Mouse (Mus musculus) urinary bladder, postnatal 36 days (tissue): ENCODE measurements at regions not wholly inside any gene's neighbourhood (a gene's known extent, or its start where the extent isn't known, plus 50 kb on each side); places are given as distances from the start of the nearest gene placed in this dataset.

ENCODE experiments used
- DNase-seq, 2 experiments: peaks; one replicate each; pipeline ENCODE4 v3.0.0; 2022; ENCODE audit warnings: low spot score in 2 of 2, mixed read lengths in 1 of 2

DNA sequence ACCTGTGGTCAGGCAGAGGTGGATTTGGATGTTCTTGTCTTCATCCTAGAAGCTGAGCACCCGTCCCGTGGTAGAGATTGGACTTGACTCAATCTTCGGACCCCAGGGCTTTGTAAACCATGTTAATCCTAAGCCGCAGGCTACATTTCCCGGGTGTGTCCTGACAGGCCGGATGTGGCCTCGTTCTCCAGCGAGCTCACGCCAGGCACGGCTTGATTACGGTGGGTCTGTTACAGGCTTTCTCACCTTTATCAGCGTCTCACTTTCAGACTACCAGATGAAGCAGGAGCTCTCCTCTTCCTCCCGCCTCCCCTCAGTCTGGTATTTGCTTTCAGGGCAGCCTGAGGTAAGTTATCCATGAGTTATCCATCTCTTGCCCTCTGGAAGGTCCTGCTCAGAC lies 156.4 kb upstream of the Six2 start:
- no peak for DNase-seq

DNA sequence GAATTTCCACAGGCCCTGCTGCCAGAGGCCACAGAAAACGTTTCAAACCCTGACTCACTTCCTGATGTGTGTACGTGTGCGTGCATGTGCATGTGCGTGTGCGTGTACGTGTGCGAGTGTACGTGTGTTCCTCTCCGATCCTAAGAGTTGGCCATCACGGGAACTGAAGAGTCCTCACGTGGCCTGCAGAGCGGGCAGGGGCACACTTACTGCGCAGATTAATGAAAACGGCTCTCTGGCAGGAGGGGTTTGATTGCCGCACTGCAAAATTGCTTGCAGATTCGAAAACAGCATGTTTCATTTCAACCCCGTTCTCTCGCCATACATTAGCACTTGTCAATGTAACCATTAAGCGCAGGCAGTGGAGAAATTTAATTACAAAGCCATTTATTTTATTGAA lies 135.0 kb upstream of the Six2 start:
- DNase-seq, result no peak

- DNase-seq, result no peak
Measured at GRCm38 (mm10) chr17:85821861-85822260, 133.8 kb upstream of the Six2 start.

DNA sequence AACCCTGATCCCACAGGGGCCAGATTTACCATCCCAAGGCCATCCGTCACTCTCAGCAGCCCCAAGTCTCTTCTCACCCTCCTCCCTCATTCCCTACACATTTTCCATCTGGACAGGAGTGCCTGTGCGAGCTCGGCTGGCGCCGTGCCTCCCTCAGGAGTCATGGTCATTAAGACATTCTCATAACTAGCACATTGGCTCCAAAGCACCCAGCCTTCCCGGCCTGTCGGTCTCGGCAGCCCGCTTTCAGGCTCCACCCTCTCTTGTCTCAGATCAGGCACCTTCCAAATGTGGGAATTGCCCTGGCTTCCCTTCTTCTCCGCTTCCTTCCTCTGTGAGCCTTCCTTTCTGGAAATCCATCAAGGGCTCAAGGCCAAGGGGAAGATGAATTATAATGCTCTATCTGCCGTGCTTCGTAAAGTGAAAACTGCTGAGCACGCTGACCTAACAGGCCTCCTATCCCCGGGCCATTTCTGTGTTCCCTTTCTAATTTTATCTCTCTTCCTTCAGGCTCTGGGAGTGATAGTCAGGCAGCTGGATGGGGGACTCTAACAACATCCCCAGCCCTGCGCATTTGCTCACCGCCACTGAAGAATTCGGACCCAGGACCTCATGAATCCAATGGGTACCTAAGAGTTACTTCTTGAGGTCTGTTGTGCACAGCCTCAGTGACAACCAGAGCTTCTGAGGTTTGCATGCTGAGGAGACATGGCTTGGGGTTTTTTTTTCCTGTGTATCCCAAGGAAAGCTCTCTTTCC lies 130.2 kb upstream of the Six2 start:
- no peak for DNase-seq

DNA sequence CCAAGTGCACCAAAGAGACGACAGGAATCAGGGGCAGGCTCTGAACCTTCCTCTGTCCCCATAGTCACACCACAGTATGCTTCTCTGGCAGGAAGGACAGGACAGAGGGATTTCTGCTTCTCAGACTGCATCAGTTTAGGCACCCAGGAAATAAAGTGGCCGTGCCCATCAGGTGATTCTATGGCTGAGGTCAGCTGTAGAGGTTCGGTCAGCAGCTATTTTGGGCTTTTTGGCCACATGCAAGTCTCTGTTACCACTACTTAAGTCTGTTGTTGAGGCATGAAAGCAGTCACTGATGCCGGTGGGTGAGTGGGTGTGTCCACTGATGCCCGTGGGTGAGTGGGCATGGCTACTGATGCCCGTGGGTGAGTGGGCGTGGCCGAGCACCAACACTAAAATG lies 128.4 kb upstream of the Six2 start:
- DNase-seq, result no peak

DNA sequence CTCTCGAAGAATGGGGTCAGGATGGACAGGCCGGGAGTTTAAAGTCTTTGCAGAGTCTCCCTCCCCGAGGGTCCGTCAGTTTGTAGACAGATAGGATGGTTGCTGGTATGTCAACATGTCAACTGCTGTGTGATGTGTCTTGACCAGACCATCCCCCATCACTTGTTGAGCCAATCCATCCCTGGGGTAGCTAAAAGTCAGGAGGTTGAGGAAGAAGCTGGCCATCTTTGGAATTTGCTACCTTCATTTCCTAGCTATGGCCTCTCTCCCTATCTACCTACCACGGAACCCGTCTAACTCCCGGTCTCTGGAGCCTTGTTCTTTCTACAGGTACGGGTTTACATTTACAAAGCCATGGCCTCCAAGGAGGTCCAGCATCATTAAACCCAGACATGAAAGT lies 128.0 kb upstream of the Six2 start:
- no peak for DNase-seq

GRCm38 (mm10) chr17:85808580-85808979 lies 120.5 kb upstream of the Six2 start:
- DNase-seq, result no peak

DNA sequence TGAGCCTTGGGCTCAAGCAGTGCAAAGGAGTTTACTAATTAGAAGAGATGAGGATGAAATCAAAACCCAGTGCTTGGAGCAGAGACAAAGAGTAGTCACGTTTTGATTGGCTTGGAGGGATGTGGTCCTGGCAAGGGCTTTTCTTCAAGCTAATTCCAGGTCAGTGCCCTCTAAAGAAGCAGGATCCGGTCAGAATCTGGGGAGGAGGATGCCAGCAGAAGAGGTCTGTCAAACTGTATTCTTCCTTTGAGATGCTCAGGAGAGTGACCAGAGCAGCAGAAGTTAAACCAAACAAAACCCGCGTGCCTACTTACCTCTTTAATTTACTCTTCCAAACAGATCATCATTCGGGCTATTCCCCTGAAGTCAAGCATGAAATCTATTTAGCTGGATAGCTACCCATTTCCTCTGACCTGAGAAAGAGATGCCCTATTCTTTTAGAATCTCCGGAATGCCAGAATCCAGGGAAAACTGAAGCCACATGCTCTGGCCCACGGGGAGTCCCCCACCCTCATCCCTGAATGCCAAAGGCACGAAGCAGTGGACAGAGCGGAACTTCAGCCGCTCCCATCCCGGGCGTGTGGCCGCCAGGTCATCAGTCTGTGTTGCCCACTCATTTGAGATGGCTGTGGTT lies 117.8 kb upstream of the Six2 start:
- DNase-seq, result no peak

GRCm38 (mm10) chr17:85804631-85805030 lies 116.6 kb upstream of the Six2 start:
- peak in 1 of 2 experiments; percentile 14 for DNase-seq

DNA sequence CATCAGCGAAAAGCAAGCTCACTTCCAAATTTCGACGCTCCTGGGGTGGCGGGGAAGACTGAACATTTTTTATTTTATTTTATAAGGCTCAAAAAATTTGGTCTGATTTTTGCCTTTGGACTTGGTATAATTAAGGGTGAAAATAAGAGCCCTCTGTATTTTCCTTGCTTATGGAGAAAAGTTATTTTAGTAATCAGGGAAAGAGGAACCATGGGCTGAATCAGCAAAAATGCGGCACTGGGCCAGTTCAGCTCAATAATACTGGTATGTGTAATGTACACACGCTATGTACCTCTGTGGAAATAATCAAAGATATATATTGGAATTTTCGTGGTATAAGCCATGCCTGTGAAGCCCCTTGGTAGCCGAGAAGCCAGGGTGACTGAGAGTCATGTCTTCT lies 113.7 kb upstream of the Six2 start:
- no peak for DNase-seq

- no peak for DNase-seq
Measured at GRCm38 (mm10) chr17:85801079-85801605, 113.1 kb upstream of the Six2 start.

- no peak for DNase-seq
Measured at GRCm38 (mm10) chr17:85800357-85801078, 112.4 kb upstream of the Six2 start.

DNA sequence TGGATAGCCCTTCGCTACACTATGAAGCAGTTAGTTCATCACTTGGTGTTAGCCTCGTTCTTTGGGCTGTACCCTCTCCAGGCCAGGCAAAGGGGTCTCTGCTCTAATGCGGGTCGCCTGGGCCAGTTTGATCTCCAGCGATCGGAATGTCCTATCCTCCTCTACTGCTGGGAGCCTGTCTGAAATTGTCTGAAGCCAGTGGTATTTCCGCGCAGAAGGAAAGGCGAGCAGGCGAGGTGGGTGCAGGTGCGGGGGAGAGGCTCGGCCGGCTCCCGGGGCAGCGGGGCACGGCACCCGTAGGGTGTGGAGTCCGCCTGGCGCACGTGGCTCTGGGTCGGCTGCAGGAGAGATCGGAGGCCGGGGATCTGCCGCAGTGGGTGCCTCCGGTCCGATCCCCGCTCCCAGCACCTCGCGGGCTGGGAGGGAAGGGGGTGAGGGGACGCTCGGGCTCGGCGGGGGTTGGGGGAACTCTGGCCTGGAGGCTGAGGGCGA lies 111.8 kb upstream of the Six2 start:
- no peak for DNase-seq

GRCm38 (mm10) chr17:85799081-85799864 lies 111.2 kb upstream of the Six2 start:
- DNase-seq, result no peak

DNA sequence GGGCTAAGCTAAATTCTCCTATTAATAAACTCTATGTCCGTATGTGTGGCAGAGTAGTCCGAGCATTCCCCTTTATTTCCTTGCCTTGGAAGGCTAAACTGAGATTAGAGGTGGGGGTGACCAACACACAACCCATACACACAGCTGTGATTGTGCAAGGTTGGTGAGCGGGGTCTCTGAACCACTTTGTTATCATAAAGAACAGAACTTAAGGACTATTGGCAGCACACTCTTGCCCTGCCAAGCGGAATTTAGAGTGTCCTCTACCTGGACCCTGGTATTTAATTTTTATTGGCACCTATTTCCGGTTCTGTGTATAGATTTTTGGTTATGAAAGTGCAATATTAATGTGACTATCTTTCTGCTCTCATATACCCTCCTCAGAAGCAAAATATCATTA lies 109.7 kb upstream of the Six2 start:
- DNase-seq, result no peak

- DNase-seq, result no peak
Measured at GRCm38 (mm10) chr17:85795820-85796219, 107.7 kb upstream of the Six2 start.

DNA sequence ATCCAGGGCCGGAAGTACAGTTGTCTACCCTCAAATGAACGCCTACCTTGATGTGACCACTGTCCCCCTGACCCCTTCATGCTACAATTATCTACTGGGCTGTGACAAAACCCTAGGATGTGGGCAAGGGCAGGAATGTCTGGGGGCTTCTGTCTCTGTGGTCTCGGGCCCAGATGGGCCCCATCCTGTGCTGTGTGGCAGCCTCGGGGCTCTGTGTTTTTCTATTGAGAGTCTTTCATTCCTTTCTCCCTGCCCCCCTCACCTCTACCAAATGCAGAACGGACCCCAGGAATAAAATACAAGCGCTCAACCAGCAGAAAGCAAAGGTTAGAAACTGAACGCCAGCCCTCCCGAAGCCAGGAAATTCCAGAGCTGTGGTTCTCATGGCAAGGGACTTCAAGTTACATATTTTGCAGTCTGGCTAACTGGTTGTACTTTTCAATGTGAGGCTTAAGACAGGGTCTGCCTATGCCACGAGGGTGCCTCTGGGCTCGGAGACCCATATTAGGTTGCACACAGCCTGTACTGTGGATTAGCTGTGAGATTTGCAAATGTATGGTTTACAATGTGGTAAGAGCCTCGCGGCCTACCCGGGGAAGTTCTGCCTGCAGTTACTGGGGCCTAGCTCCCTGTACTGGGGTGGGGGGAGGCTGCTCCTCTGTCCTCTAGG lies 97.7 kb upstream of the Six2 start:
- no peak for DNase-seq

GRCm38 (mm10) chr17:85780477-85780876 lies 92.4 kb upstream of the Six2 start:
- no peak for DNase-seq

- no peak for DNase-seq
Measured at GRCm38 (mm10) chr17:85776876-85777275, 88.8 kb upstream of the Six2 start.

DNA sequence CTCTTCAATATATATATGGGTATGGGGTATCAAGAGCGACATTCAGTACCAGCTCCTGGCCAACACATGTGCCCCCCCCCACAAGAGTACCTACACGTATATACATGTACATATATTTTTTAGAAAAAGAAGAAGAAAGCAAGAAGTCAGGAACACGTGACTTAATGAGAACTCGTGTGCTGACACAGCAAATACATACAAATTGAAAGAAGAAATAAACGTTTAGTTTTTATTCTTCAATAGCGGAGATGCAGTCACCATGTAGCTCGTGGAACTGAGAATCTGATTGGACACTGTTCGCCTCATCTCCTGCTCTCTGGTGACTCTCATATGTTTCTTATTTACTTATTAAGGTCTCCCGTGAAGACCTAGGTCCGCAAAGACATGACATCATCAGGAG lies 80.3 kb upstream of the Six2 start:
- DNase-seq, result no peak

DNA sequence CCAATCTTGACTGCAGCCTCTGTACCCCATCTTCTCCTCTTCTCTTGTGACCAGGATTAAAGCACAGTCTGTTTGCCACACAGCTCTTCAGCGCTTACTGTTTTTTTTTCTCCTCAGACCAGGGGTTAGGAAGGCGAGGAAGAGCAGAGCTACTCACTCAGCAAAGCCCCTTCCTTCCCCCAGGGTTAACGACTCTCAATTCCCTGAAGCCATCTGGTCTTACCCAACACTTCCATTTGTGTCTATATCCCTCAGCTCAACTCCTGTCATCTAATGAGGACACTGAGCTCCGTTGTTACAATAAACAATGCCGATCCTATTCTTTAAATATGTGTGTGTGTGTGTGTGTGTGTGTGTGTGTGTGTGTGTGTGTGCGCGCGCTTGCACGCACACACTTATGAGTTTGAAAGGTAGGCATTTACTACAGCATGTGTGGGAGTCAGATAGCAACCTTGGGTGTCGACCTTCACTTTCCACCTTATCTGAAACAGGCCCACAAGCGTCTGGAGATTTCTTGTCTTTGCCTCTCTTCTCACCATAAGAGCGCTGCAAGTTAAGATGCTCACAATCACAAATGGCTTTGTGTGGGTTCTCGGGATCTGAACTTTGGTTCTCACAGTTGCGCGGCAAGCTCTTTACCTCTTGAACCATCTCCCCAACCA lies 79.3 kb upstream of the Six2 start:
- DNase-seq, result no peak
